Mouse (Mus musculus): ENCODE results near the gene Ap3b2. TPM values are rescaled to one million over a fixed set of nuclear protein-coding genes. Genes with fewer than 3 reads are reported as not detected.
"Not testable (repeated sequence)": the region's sequence is repeated elsewhere in the genome, so short reads cannot be mapped to it uniquely, and the experiment has no call there.

The Ap3b2 gene
- polyA plus RNA-seq, 1 experiment = 0.62 TPM

DNA sequence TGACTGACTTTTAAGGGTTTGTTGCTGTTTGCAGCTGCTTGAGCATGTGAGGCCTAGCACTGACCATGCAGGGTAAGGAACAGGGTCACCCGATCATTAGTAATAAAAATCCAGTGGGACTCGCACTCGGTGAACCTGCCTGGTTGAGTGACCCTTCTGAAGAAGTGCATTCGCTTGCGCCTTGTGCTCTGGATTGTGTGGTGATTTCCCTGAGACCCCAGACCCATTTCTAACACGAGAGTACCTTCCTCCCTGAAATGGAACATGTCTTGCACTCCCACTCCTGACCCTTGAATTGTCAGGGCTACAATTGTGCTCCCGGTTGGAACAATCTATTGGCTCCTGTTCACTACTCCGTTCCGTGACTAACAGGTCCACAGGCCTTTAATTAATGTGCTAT lies 1.1 kb downstream of the Ap3b2 start:
- TF ChIP-seq CTCF (IDR thresholded peaks at IDR 0.05; ENCODE audit: control insufficient read depth, insufficient read depth, low read length) = no peak
- TF ChIP-seq POLR2A (IDR thresholded peaks at IDR 0.05; ENCODE audit: borderline replicate concordance, control insufficient read depth, low read depth, low read length) = no peak
- whole genome bisulfite sequencing = 54% methylated on average over 9 of the region's 9 CpGs

DNA sequence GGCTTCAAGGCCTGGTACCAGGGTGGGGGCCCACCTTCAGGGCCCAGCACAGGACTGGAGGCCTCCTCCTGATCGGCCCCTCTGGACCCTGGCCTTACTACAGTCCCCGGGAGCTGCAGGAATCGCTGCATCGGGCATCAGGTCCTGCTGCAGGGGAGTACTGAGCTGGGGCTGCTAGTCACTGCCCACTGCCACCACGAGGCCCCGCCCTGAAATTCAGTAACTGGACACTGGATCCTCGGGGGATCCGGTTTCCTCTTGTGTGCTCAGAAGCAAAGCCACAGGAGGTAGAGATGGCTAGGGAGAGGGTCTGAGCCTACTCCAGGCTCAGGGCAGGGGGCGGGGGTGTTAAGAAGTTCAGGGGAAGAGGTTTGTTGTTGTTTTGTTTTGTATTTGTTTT lies 4.1 kb downstream of the Ap3b2 start:
- Histone ChIP-seq H3K27ac (ENCODE audit: control insufficient read depth, insufficient read depth, low read depth, low read length, poor library complexity) (no peak overlapping the region; the same call in 1 of the 2 replicates), H3K4me1 (ENCODE audit: control insufficient read depth, insufficient read depth, low read length) (no peaks in the 10 kb centered on the region), H3K4me3 (replicated peaks; ENCODE audit: control insufficient read depth, low read depth, low read length) (no peak overlapping the region)
- 18% methylated on average over 9 of the region's 9 CpGs for WGBS
- TF ChIP-seq CTCF (IDR thresholded peaks at IDR 0.05; ENCODE audit: control insufficient read depth, insufficient read depth, low read length) (no peak), POLR2A (IDR thresholded peaks at IDR 0.05; ENCODE audit: borderline replicate concordance, control insufficient read depth, low read depth, low read length) (no peak)

More for the DNA sequence above, 1.1 kb downstream of the Ap3b2 start:
- no peaks in the 10 kb centered on the region for H3K4me1 ChIP-seq (ENCODE audit: control insufficient read depth, insufficient read depth, low read length)
- H3K4me3 ChIP-seq (replicated peaks; ENCODE audit: control insufficient read depth, low read depth, low read length) = no peak overlapping the region
- no peak overlapping the region for H3K27ac ChIP-seq (ENCODE audit: control insufficient read depth, insufficient read depth, low read depth, low read length, poor library complexity)

DNA sequence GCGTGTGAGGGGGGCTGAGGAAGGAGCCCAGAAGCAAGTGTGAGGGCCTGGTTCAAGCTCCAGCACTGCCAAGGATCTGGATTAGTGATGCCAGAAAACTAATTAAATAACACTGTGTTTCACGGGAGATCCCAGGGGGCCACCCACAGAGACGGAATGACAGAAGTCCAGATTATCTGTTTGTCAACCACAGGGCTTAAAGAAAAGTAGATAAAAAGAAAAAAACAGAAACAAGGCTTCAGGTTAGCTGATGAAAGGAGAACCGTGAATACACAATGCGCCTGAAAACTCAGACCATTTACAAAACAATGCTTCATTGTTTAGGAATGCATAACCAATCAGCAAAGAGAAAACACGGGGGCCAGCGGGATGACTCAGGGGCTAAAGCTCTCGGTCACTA lies 12.9 kb downstream of the Ap3b2 start:
- Histone ChIP-seq H3K4me1 (ENCODE audit: control insufficient read depth, insufficient read depth, low read length) (no peaks in the 10 kb centered on the region), H3K4me3 (replicated peaks; ENCODE audit: control insufficient read depth, low read depth, low read length) (no peak overlapping the region), H3K27ac (ENCODE audit: control insufficient read depth, insufficient read depth, low read depth, low read length, poor library complexity) (no peak overlapping the region)
- WGBS = 10% methylated on average over 8 of the region's 8 CpGs
- no peak for TF ChIP-seq CTCF (IDR thresholded peaks at IDR 0.05; ENCODE audit: control insufficient read depth, insufficient read depth, low read length)
- no peak for TF ChIP-seq POLR2A (IDR thresholded peaks at IDR 0.05; ENCODE audit: borderline replicate concordance, control insufficient read depth, low read depth, low read length)

DNA sequence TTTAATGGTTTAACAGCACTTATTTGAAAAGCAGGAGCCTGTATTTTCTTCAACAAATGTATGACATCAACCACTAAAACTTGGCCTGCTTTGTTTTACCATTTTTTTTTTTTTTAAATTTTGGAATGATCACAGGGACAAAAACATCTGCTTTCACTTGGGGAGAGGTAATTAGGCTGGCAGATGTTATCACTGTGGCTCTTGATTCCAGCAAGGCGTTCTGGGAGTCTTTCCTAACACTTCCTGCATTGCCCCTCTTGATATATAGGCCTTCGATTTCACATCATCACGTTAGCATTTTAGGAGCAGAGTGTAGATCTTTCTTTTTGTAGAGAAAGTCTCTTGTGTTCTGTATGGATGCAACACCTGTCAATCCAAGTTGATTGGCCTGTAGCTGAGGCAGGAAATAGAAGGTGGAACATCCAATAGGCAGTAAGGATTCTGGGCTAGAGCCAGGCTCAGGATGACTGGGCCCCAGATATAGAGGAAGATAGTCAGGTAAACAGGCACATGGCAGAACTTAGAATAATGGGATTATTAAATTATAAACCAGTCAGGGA lies 14.1 kb downstream of the Ap3b2 start:
- WGBS = 56% methylated on average over 3 of the region's 3 CpGs
- Histone ChIP-seq H3K4me3 (replicated peaks; ENCODE audit: control insufficient read depth, low read depth, low read length) (no peak overlapping the region), H3K4me1 (ENCODE audit: control insufficient read depth, insufficient read depth, low read length) (no peaks in the 10 kb centered on the region), H3K27ac (ENCODE audit: control insufficient read depth, insufficient read depth, low read depth, low read length, poor library complexity) (no peak overlapping the region)
- TF ChIP-seq POLR2A (IDR thresholded peaks at IDR 0.05; ENCODE audit: borderline replicate concordance, control insufficient read depth, low read depth, low read length) (no peak), CTCF (IDR thresholded peaks at IDR 0.05; ENCODE audit: control insufficient read depth, insufficient read depth, low read length) (no peak)

DNA sequence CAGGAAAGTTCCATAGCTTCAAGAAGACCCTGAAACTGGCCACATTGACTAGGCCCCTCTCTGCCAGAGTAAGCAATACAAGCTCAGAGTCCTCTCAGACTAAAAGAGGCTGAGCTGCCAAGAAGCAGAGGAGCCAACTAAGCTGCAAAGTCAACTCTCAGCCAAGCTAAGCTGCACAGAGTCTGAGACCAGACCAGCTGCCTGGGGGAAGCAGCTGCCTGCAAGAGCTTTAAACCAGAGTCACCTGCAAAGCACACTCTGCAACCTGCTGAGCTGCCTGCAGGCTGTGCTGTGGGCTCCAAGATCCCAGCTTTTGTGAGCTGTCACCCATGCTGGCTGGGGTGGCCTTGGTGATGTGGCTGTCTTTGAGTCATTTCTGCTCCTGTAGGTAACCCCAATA lies 15.5 kb downstream of the Ap3b2 start:
- H3K27ac ChIP-seq (ENCODE audit: control insufficient read depth, insufficient read depth, low read depth, low read length, poor library complexity); H3K4me3 ChIP-seq (replicated peaks; ENCODE audit: control insufficient read depth, low read depth, low read length); H3K4me1 ChIP-seq (ENCODE audit: control insufficient read depth, insufficient read depth, low read length): not testable (repeated sequence)

DNA sequence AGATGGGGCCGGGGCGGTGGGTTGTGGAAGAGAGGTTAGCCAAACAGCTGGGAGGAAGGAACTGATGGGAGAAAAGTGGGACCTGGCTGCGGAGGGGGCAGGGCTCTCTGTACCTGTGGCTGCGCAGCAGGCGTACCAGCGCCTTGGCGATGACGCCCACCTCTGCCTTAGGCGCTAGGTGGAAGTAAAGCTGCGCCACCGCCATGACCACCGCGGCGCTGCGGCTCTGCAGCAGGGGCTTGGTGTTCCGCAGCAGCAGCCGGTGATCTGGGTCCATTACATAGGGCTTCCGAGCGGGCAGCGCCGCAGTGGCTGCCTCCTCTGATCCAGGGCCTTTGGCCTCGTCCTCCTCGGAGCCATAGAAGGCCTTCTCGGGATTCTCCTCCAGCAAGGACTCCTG lies 16.9 kb downstream of the Ap3b2 start:
- Histone ChIP-seq H3K4me3 (replicated peaks; ENCODE audit: control insufficient read depth, low read depth, low read length) (no peak overlapping the region), H3K27ac (ENCODE audit: control insufficient read depth, insufficient read depth, low read depth, low read length, poor library complexity) (no peak overlapping the region), H3K4me1 (ENCODE audit: control insufficient read depth, insufficient read depth, low read length) (no peaks in the 10 kb centered on the region)
- TF ChIP-seq POLR2A (IDR thresholded peaks at IDR 0.05; ENCODE audit: borderline replicate concordance, control insufficient read depth, low read depth, low read length) (no peak), CTCF (IDR thresholded peaks at IDR 0.05; ENCODE audit: control insufficient read depth, insufficient read depth, low read length) (no peak)
- 9% methylated on average over 24 of the region's 24 CpGs for WGBS

DNA sequence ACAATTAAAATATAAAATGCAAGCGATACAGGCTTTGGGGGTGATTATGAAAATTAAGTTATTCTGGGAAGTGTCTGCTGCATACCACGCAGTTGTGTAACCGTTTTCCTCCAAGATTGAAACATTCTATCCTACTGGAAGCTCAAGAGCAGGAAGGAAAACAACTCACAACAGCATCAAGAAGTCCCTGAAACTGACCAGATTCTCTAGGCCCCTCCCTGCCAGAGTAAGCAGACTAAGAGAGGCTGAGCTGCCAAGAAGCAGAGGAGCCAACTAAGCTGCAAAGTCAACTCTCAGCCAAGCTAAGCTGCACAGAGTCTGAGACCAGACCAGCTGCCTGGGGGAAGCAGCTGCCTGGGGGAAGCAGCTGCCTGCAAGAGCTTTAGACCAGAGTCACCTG lies 18.5 kb downstream of the Ap3b2 start:
- H3K4me1 ChIP-seq (ENCODE audit: control insufficient read depth, insufficient read depth, low read length) = no peaks in the 10 kb centered on the region
- WGBS = 65% methylated on average over 3 of the region's 3 CpGs

DNA sequence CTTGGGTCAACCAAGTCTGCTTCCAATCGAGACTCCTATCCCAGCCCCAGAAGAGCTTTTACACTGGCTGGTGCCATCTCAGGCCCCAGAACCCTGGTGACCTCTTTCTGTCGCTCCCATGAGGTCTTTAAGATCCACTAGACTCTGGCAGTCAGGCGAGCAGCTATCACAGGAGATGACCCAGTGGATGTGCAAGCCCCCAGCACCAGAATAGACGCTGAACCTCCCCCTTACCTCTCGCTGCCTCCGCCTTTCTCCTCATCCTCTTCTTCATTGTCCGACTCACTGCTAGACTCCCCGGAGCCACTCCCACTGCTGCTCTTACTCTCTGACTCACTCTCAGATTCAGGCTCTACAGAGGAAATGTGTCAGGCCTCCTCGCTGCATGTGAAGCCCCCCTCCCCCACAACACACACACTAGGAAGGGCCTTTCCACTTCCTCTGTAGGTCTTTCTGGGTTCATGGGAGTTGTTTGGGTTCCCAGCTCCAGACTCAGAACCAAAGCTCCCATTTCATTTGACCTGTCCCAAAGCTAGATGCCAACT lies 28.7 kb downstream of the Ap3b2 start:
- no peak overlapping the region for H3K27ac ChIP-seq (ENCODE audit: control insufficient read depth, insufficient read depth, low read depth, low read length, poor library complexity)
- no peak overlapping the region for H3K4me3 ChIP-seq (replicated peaks; ENCODE audit: control insufficient read depth, low read depth, low read length)
- WGBS = 51% methylated on average over 9 of the region's 9 CpGs
- TF ChIP-seq POLR2A (IDR thresholded peaks at IDR 0.05; ENCODE audit: borderline replicate concordance, control insufficient read depth, low read depth, low read length) (no peak), CTCF (IDR thresholded peaks at IDR 0.05; ENCODE audit: control insufficient read depth, insufficient read depth, low read length) (no peak)
- no peaks in the 10 kb centered on the region for H3K4me1 ChIP-seq (ENCODE audit: control insufficient read depth, insufficient read depth, low read length)

More for the DNA sequence above, 18.5 kb downstream of the Ap3b2 start:
- H3K4me3 ChIP-seq (replicated peaks; ENCODE audit: control insufficient read depth, low read depth, low read length) = no peak overlapping the region
- TF ChIP-seq POLR2A (IDR thresholded peaks at IDR 0.05; ENCODE audit: borderline replicate concordance, control insufficient read depth, low read depth, low read length) = no peak
- no peak for TF ChIP-seq CTCF (IDR thresholded peaks at IDR 0.05; ENCODE audit: control insufficient read depth, insufficient read depth, low read length)
- no peak overlapping the region for H3K27ac ChIP-seq (ENCODE audit: control insufficient read depth, insufficient read depth, low read depth, low read length, poor library complexity)

DNA sequence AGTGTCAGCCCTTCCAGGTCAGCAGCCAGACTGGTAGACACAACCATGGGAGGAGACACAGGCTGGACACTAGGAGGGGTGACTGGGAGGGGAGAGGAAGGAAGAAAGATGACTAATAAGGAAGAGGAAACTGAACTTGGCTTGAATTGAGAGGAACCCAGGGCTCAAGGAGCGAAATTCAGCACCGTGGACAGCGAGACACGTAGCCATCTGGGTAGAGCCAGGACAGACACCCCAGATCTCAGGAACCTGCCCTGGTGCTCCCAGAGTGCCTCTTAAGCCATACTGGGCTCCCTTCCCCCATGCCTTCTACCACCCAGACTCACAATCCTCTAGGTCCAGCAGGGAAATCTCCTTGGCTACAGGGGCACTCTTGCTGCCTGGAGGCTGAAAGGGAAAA lies 29.6 kb downstream of the Ap3b2 start:
- no peak overlapping the region for H3K27ac ChIP-seq (ENCODE audit: control insufficient read depth, insufficient read depth, low read depth, low read length, poor library complexity)
- TF ChIP-seq CTCF (IDR thresholded peaks at IDR 0.05; ENCODE audit: control insufficient read depth, insufficient read depth, low read length) (no peak), POLR2A (IDR thresholded peaks at IDR 0.05; ENCODE audit: borderline replicate concordance, control insufficient read depth, low read depth, low read length) (no peak)
- WGBS = 4% methylated on average over 4 of the region's 4 CpGs
- H3K4me1 ChIP-seq (ENCODE audit: control insufficient read depth, insufficient read depth, low read length) = no peaks in the 10 kb centered on the region
- no peak overlapping the region for H3K4me3 ChIP-seq (replicated peaks; ENCODE audit: control insufficient read depth, low read depth, low read length)

Data from bone marrow, adult 2 months (tissue).